Mouse (Mus musculus): ENCODE measurements around the gene Fibp. TPM values are rescaled to one million over a fixed set of nuclear protein-coding genes. Genes with fewer than 3 reads are reported as not detected.

The Fibp gene
- polyA plus RNA-seq, 2 experiments = 22.9 to 30.6 TPM

DNA sequence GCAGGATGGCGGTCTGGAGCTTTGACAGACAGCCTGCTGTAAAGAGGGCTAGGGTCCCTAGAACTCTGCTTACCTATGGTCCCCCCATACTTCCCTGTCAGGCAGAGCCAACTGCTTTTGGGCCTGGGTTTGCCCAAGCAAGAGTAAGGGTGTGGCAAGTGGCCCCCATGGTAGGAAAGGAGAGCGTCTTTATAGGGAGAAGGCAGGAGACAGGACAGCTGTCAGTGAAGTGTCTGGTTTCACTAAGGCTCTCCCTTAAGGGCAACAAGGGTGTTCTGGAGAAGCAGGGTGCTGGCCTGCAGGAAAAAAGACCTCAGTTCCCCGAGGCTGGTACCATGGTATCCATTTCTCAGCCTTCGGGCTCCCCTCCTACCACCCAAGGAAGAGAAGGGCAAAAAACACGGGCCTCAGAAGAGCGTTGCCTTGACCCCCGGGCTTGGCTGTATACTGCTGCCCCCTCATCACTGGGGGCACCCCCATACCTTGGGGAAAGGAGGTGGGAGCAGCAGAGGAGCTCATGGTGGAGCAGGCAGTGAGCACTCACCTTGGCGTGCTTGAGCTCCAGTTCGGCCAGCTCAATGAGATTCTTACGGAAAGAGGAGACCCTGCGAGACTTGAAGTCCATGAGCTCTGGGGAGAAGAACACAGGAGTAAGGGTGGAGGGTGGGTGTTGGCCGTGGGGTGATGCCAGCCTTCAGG, 35.1 kb downstream of the Fibp start:
- WGBS (ENCODE audit: insufficient replicate concordance) = 77% methylated on average over 12 of the region's 12 CpGs

DNA sequence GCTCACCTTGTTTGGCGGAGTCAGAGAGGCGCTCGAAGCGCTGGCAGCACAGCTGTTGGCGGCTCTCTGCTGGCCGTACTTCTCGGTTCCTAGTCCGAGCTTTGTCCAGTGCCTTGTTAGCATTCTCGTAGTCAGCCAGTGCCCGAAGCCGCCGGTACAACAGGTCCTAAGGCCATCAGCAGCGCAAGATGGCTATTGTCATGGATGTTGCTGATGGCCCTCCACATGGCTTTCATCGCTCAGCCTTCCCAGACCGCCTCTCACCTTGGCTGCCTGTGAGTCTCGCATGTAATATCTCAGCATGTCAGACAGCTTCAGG, 35.6 kb downstream of the Fibp start:
- DNase-seq (ENCODE audit: low read depth in 3 of 3, low spot score in 3 of 3) = no peak
- Histone ChIP-seq H3K4me2 (ENCODE audit: low read depth) (no peak overlapping the region), H3K27ac (no peak overlapping the region), H3K9me3 (ENCODE audit: control insufficient read depth, low read length) (no peaks in the 10 kb centered on the region), H3K9ac (replicated peaks) (no peak overlapping the region), H3K4me1 (replicated peaks; ENCODE audit: control insufficient read depth in 2 of 2, insufficient read depth in 2 of 2, low read length in 1 of 2) (peaks cover 3 to 4% of the 10 kb centered on the region in 2 experiments; a peak in 3 of 4 replicates), H3K27me3 (ENCODE audit: control insufficient read depth, insufficient read depth, low read length) (no peaks in the 10 kb centered on the region), H3K4me3 (ENCODE audit: insufficient read depth in 1 of 2, low read depth in 2 of 2, low read length in 2 of 2) (no peak overlapping the region), H3K36me3 (replicated peaks; ENCODE audit: control insufficient read depth, insufficient read depth, low read depth) (peaks cover 50% of the 10 kb centered on the region)
- no peak for ATAC-seq (ENCODE audit: insufficient read depth)
- TF ChIP-seq EP300 (IDR thresholded peaks at IDR 0.05; ENCODE audit: low read depth) (no peak), CTCF (IDR thresholded peaks at IDR 0.05; ENCODE audit: low read depth) (no peak)
- whole genome bisulfite sequencing (ENCODE audit: insufficient replicate concordance) = 92% methylated on average over 16 of the region's 16 CpGs

More for the DNA sequence above, 35.1 kb downstream of the Fibp start:
- no peak overlapping the region for H3K9ac ChIP-seq (replicated peaks)
- ATAC-seq (ENCODE audit: insufficient read depth) (no peak), DNase-seq (ENCODE audit: low read depth in 3 of 3, low spot score in 3 of 3) (no peak)
- H3K27me3 ChIP-seq (ENCODE audit: control insufficient read depth, insufficient read depth, low read length) = no peaks in the 10 kb centered on the region
- peaks cover 50% of the 10 kb centered on the region for H3K36me3 ChIP-seq (replicated peaks; ENCODE audit: control insufficient read depth, insufficient read depth, low read depth)
- H3K4me3 ChIP-seq (ENCODE audit: insufficient read depth in 1 of 2, low read depth in 2 of 2, low read length in 2 of 2) = no peak overlapping the region
- H3K27ac ChIP-seq = no peak overlapping the region
- no peak overlapping the region for H3K4me2 ChIP-seq (ENCODE audit: low read depth)
- TF ChIP-seq CTCF (IDR thresholded peaks at IDR 0.05; ENCODE audit: low read depth) (no peak), EP300 (IDR thresholded peaks at IDR 0.05; ENCODE audit: low read depth) (no peak)
- H3K4me1 ChIP-seq (replicated peaks; ENCODE audit: control insufficient read depth in 2 of 2, insufficient read depth in 2 of 2, low read length in 1 of 2) = peaks cover 3 to 4% of the 10 kb centered on the region in 2 experiments; a peak in 3 of 4 replicates
- no peaks in the 10 kb centered on the region for H3K9me3 ChIP-seq (ENCODE audit: control insufficient read depth, low read length)

DNA sequence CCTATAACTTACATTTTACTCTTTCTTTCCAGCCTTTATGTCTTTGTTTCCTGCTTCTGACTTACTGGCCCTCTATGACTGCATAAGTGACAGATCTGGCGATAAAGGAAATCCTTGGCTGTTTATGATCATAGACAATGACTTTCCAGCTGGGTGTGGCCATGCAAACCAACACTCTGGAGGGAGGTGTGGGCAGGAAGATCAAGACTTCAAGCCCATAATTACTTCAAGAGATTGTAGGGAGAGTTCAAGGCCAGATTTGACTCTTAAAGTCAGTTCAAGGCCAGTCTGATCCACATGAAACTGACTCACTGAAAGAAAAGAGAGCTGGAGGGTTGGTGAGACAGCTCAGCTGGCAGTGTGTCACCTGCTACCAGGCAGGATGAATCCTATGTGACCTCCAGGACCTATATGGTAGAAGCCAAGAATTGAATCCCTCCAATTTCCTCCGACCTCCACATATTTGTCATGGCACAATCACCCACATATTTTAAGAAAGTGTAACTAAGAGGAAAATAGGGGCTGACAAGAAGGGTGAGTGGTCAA, 40.0 kb downstream of the Fibp start:
- ATAC-seq (ENCODE audit: insufficient read depth) (no peak), DNase-seq (ENCODE audit: low read depth in 3 of 3, low spot score in 3 of 3) (no peak)
- H3K9ac ChIP-seq (replicated peaks) = no peak overlapping the region
- TF ChIP-seq EP300 (IDR thresholded peaks at IDR 0.05; ENCODE audit: low read depth) = no peak
- no peak for TF ChIP-seq CTCF (IDR thresholded peaks at IDR 0.05; ENCODE audit: low read depth)
- H3K36me3 ChIP-seq (replicated peaks; ENCODE audit: control insufficient read depth, insufficient read depth, low read depth) = peaks cover 18% of the 10 kb centered on the region
- 62% methylated on average over 2 of the region's 2 CpGs for WGBS (ENCODE audit: insufficient replicate concordance)
- no peak overlapping the region for H3K4me2 ChIP-seq (ENCODE audit: low read depth)
- H3K27ac ChIP-seq = no peak overlapping the region
- H3K4me1 ChIP-seq (replicated peaks; ENCODE audit: control insufficient read depth in 2 of 2, insufficient read depth in 2 of 2, low read length in 1 of 2) = no peaks in the 10 kb centered on the region
- no peaks in the 10 kb centered on the region for H3K9me3 ChIP-seq (ENCODE audit: control insufficient read depth, low read length)
- no peak overlapping the region for H3K4me3 ChIP-seq (ENCODE audit: insufficient read depth in 1 of 2, low read depth in 2 of 2, low read length in 2 of 2)
- no peaks in the 10 kb centered on the region for H3K27me3 ChIP-seq (ENCODE audit: control insufficient read depth, insufficient read depth, low read length)

DNA sequence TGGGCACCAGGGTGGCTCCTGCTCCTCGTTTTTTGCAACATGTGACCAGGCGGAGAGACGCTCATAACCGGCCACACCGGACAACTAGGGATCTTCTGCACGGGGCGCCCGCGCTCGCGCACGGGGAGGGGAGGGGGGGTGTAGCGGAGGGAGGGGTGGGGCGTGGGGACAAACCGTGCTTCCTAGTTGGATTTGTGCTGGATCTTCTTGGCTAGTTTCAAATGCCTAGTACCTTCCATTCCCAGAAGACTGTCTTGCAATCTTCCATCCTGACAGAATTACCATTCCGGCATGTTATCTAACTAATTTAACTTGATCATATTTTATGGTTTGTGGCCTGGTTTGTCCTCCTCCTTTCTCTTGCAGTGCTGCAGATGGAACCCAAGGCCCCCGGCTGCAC, 43.3 kb downstream of the Fibp start, which contains the start of gene 1700020D05Rik:
1700020D05Rik (minus strand) TSS at position 101 of the 400 bp plus-strand sequence.
- Histone ChIP-seq H3K27me3 (ENCODE audit: control insufficient read depth, insufficient read depth, low read length) (no peaks in the 10 kb centered on the region), H3K9ac (replicated peaks) (no peak within 1 kb of the TSS), H3K36me3 (replicated peaks; ENCODE audit: control insufficient read depth, insufficient read depth, low read depth) (no peaks in the 10 kb centered on the region), H3K4me2 (ENCODE audit: low read depth) (no peak within 1 kb of the TSS), H3K4me3 (ENCODE audit: insufficient read depth in 1 of 2, low read depth in 2 of 2, low read length in 2 of 2) (no peak within 1 kb of the TSS), H3K4me1 (replicated peaks; ENCODE audit: control insufficient read depth in 2 of 2, insufficient read depth in 2 of 2, low read length in 1 of 2) (no peaks in the 10 kb centered on the region), H3K9me3 (ENCODE audit: control insufficient read depth, low read length) (no peaks in the 10 kb centered on the region), H3K27ac (no peak within 1 kb of the TSS)
- 66% methylated on average over 17 of the region's 17 CpGs for WGBS (ENCODE audit: insufficient replicate concordance)
- TF ChIP-seq EP300 (IDR thresholded peaks at IDR 0.05; ENCODE audit: low read depth) = no peak
- no peak for TF ChIP-seq CTCF (IDR thresholded peaks at IDR 0.05; ENCODE audit: low read depth)
- ATAC-seq (ENCODE audit: insufficient read depth) (no peak), DNase-seq (ENCODE audit: low read depth in 3 of 3, low spot score in 3 of 3) (no peak)

All from liver, embryonic 14.5 days (tissue).